Mouse (Mus musculus) kidney, postnatal 36 days (tissue): Measurements from ENCODE around the gene Dpep2nb.
"Not testable (repeated sequence)": the region's sequence is repeated elsewhere in the genome, so short reads cannot be mapped to it uniquely, and the experiment has no call there.

Experiments used
- DNase-seq, 2 experiments: peaks; one replicate each; pipeline ENCODE4 v3.0.0; 2021 to 2022; ENCODE audit warnings: mixed read lengths in 2 of 2

The Dpep2nb gene

GRCm38 (mm10) chr8:106006413-106006812, 638 bp upstream of the Dpep2nb start:
- DNase-seq, result peak in 1 of 2 experiments; percentile 32

GRCm38 (mm10) chr8:106004538-106005207, 1.1 kb downstream of the Dpep2nb start:
- no peak for DNase-seq

GRCm38 (mm10) chr8:106001908-106002307, 3.9 kb downstream of the Dpep2nb start:
- DNase-seq, result no peak

GRCm38 (mm10) chr8:105998971-105999370, 6.8 kb downstream of the Dpep2nb start:
- DNase-seq, result peak; percentile 49 to 75

GRCm38 (mm10) chr8:105996359-105996758, 9.4 kb downstream of the Dpep2nb start:
- DNase-seq, result peak in 1 of 2 experiments; percentile 2

GRCm38 (mm10) chr8:105993226-105993625, 12.5 kb downstream of the Dpep2nb start:
- no peak for DNase-seq

GRCm38 (mm10) chr8:105992499-105992898, 13.3 kb downstream of the Dpep2nb start:
- DNase-seq, result peak in 1 of 2 experiments; percentile 29

GRCm38 (mm10) chr8:105991546-105991945, 14.2 kb downstream of the Dpep2nb start:
- DNase-seq, result no peak

- peak; percentile 78 to 93 for DNase-seq
Observed at GRCm38 (mm10) chr8:105990856-105991387, 14.9 kb downstream of the Dpep2nb start, which contains the start of gene Dus2. Dus2 (plus strand) TSS chr8:105991337.

GRCm38 (mm10) chr8:105988546-105988945, 17.2 kb downstream of the Dpep2nb start:
- no peak for DNase-seq

GRCm38 (mm10) chr8:105983406-105983805, 22.4 kb downstream of the Dpep2nb start:
- DNase-seq, result not testable (repeated sequence)

GRCm38 (mm10) chr8:105981146-105981545, 24.6 kb downstream of the Dpep2nb start:
- no peak for DNase-seq

GRCm38 (mm10) chr8:105979325-105979724, 26.4 kb downstream of the Dpep2nb start, which contains the start of gene Dpep3:
Dpep3 (minus strand) TSS chr8:105979429.
- no peak for DNase-seq

- no peak for DNase-seq
Observed at GRCm38 (mm10) chr8:105975363-105975762, 30.4 kb downstream of the Dpep2nb start.

GRCm38 (mm10) chr8:105971019-105971720, 34.6 kb downstream of the Dpep2nb start:
- DNase-seq, result no peak

- DNase-seq, result no peak
Observed at GRCm38 (mm10) chr8:105969367-105969766, 36.4 kb downstream of the Dpep2nb start.

GRCm38 (mm10) chr8:105966692-105967311, 39.0 kb downstream of the Dpep2nb start:
- no peak for DNase-seq

GRCm38 (mm10) chr8:105965905-105966341, 39.9 kb downstream of the Dpep2nb start, which contains the start of gene Slc12a4:
Slc12a4 (minus strand) TSS chr8:105966097.
- peak; percentile 73 to 90 for DNase-seq

- DNase-seq, result peak; percentile 36 to 69
Observed at GRCm38 (mm10) chr8:105965266-105965904, 40.4 kb downstream of the Dpep2nb start.

GRCm38 (mm10) chr8:105964506-105965265, 41.1 kb downstream of the Dpep2nb start:
- DNase-seq, result no peak

- no peak for DNase-seq
Observed at GRCm38 (mm10) chr8:105961536-105961935, 44.2 kb downstream of the Dpep2nb start.

GRCm38 (mm10) chr8:105961101-105961500, 44.7 kb downstream of the Dpep2nb start:
- DNase-seq, result no peak
